Mouse (Mus musculus) embryonic facial prominence, embryonic 15.5 days (tissue): ENCODE measurements around the gene Cdh18. TPM values are rescaled to one million over a fixed set of nuclear protein-coding genes. Genes with fewer than 3 reads are reported as not detected.

Experiments
- ATAC-seq: fragments of 200-750 bp; cut with Nextera tagmentation; 2 replicates; pipeline ENCODE4 v1.8.0; 2017; ENCODE audit warnings: low read depth, moderate TSS enrichment; ENCODE audit not compliant: insufficient number of reproducible peaks, low FRiP score, low TSS enrichment
- H3K27ac ChIP-seq: fragments of 300-500 bp; sonication (generic); replicated peaks from 2 replicates; pipeline ENCODE4 v1.5.1; 2015; ENCODE audit warnings: mild to moderate bottlenecking, inconsistent platforms
- H3K27me3 ChIP-seq: fragments of 300-500 bp; sonication (generic); 2 replicates; pipeline ENCODE4 v1.6.1; 2015; ENCODE audit warnings: inconsistent platforms
- H3K36me3 ChIP-seq: fragments of 300-500 bp; sonication (generic); 2 replicates; pipeline ENCODE4 v1.6.1; 2015; ENCODE audit warnings: mild to moderate bottlenecking, inconsistent platforms
- H3K4me1 ChIP-seq: fragments of 300-500 bp; sonication (generic); 2 replicates; pipeline ENCODE4 v1.6.1; 2015; ENCODE audit warnings: inconsistent platforms
- H3K4me2 ChIP-seq: fragments of 300-500 bp; sonication (generic); replicated peaks from 2 replicates; pipeline ENCODE4 v1.6.1; 2015; ENCODE audit warnings: mild to moderate bottlenecking, inconsistent platforms
- H3K4me3 ChIP-seq: fragments of 300-500 bp; sonication (generic); replicated peaks from 2 replicates; pipeline ENCODE4 v1.5.1; 2015; ENCODE audit warnings: mild to moderate bottlenecking, inconsistent platforms
- H3K9ac ChIP-seq: fragments of 300-500 bp; sonication (generic); 2 replicates; pipeline ENCODE4 v1.6.1; 2015; ENCODE audit warnings: inconsistent platforms
- H3K9me3 ChIP-seq: fragments of 300-500 bp; sonication (generic); replicated peaks from 2 replicates; pipeline ENCODE4 v1.6.1; 2016; ENCODE audit warnings: inconsistent platforms
- WGBS: fragments of 180-500 bp; shearing (Covaris S2); methylation state at CpG from one replicate; pipeline ENCODE4 v1.1.7; 2015; 5-methylcytosine and 5-hydroxymethylcytosine counted together
- polyA plus RNA-seq: library from polyadenylated mRNA; unstranded; fragments of >200 nt; fragmentation: Nextera tagmentation; extraction: Ambion mirVana; gene quantifications from 2 replicates; pipeline ENCODE4 v1.2.1, GENCODE M21; 2015

The Cdh18 gene
- polyA plus RNA-seq, 1 experiment from 2014 or later, result 2.1 TPM

DNA sequence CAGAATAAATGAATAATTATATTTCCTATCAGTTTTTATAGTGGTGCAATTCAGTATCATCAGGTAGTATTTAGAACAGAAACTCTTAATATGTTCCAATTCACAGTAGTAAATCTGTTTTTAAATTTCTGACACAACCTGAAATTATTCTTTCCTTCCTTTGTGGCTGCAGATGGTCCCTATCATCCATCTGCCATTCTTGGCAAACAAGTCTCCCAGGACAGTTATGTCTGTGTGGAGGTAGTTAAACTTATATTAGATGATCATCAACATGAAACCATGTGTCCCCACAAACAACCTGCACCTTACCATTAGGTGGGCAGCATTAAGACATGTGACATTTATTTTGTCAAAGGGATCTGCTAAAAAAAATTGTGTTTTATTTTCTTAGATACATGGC, 847.8 kb downstream of the Cdh18 start:
- Histone ChIP-seq H3K36me3 (no peaks in the 10 kb centered on the region), H3K9me3 (no peaks in the 10 kb centered on the region), H3K9ac (no peak overlapping the region), H3K4me2 (no peak overlapping the region), H3K4me3 (no peak overlapping the region), H3K4me1 (no peaks in the 10 kb centered on the region), H3K27ac (no peak overlapping the region), H3K27me3 (no peaks in the 10 kb centered on the region)
- no peak for ATAC-seq

DNA sequence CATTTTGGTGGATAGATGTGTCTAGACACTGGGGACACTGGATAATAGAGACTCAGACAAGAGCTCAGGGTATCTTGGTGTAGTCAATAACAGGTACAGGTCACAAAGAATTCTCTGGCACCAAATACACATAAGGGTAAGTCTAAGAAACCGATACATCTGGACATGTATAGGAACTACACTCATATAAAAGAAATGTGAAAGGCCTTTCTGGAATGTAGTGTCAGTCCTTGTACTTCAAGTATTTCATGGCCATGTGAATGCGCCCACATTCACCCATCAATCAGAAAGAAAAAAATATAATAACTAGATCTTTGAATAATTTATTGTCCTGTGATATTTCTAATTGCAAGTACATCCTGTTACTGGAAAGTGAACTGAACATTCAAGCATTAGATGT, 855.0 kb downstream of the Cdh18 start:
- Histone ChIP-seq H3K4me3 (no peak overlapping the region), H3K9ac (no peak overlapping the region), H3K4me1 (no peaks in the 10 kb centered on the region), H3K27me3 (no peaks in the 10 kb centered on the region), H3K4me2 (no peak overlapping the region), H3K36me3 (no peaks in the 10 kb centered on the region), H3K27ac (no peak overlapping the region), H3K9me3 (no peaks in the 10 kb centered on the region)
- 81% methylated on average over 2 of the region's 2 CpGs for WGBS
- ATAC-seq, result no peak

DNA sequence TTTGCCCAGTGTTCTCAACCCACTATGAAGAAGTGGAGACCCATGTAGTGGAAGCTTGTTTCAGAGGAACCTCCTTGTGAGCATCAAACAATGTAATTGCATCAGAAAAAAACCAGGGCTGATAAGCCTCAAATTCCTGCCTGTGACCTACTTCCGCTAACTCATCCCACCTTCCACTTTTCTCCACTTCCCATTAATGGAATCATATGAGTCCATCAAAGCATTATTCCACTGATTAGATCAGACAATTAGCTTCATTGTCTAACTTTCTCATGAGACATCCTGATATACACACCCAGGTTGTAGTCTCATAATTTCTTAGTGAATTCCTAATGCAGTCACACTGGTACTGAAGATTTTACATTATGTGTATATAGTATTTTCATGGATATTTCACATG, 859.4 kb downstream of the Cdh18 start:
- no peak overlapping the region for H3K9ac ChIP-seq
- no peaks in the 10 kb centered on the region for H3K27me3 ChIP-seq
- no peak for ATAC-seq
- H3K9me3 ChIP-seq, result no peaks in the 10 kb centered on the region
- H3K4me2 ChIP-seq, result no peak overlapping the region
- H3K4me1 ChIP-seq, result no peaks in the 10 kb centered on the region
- no peak overlapping the region for H3K27ac ChIP-seq
- H3K36me3 ChIP-seq, result no peaks in the 10 kb centered on the region
- WGBS, result 85% methylated on average over 1 of the region's 1 CpGs
- no peak overlapping the region for H3K4me3 ChIP-seq

DNA sequence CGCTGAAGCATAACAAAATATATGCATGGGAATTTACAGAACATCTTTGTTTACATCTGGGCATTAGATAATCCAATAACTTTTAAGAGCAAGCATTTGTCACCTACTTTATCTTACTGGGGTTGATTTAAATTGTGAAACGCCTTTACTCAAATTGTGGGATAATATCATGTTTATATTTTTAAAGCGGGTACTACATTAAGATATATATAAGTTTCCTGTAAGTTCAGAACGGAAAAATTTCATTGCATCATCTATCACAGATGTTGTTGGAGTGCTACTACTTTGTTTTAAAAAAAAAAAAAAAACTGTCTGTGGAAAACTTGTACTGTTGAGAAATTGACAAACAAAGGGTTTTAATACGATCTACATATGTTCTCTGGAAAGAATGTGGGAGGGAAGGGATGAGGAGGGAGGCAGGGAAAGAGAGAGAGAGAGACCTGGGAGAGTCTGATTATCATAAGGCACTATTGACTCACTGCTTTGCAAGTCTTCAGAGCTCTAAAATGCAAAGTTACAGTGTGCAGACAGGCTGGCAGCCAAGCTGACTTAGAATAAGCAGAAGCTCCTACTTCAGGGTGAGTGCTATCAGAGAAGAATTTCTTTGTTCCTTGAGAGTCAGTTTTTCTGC, 867.7 kb downstream of the Cdh18 start:
- WGBS, result 53% methylated on average over 5 of the region's 5 CpGs
- Histone ChIP-seq H3K4me2 (no peak overlapping the region), H3K4me3 (no peak overlapping the region), H3K27ac (no peak overlapping the region), H3K27me3 (no peaks in the 10 kb centered on the region), H3K9ac (no peak overlapping the region), H3K4me1 (no peaks in the 10 kb centered on the region), H3K36me3 (no peaks in the 10 kb centered on the region), H3K9me3 (no peaks in the 10 kb centered on the region)
- no peak for ATAC-seq

DNA sequence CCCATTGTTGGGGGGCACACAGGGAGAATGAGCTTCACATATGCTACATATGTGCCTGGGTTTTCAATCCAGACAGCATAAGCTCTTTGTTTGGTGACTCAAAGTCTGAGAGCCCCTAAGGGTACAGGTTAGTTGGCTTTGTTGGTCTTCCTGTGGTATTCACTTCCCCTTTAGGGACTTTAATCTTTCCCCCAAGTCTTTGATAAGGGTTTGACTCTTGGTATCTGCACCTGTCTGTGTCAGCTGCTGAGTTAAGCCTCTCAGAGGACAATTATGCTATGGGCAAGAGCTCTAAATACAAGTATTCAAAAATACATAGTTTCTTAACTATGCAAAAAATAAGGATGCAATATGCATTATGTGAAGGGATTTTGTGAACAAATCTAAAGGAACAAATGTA, 869.3 kb downstream of the Cdh18 start:
- Histone ChIP-seq H3K9ac (no peak overlapping the region), H3K36me3 (no peaks in the 10 kb centered on the region), H3K4me3 (no peak overlapping the region), H3K4me2 (no peak overlapping the region), H3K4me1 (no peaks in the 10 kb centered on the region), H3K9me3 (no peaks in the 10 kb centered on the region), H3K27me3 (no peaks in the 10 kb centered on the region), H3K27ac (no peak overlapping the region)
- no peak for ATAC-seq

DNA sequence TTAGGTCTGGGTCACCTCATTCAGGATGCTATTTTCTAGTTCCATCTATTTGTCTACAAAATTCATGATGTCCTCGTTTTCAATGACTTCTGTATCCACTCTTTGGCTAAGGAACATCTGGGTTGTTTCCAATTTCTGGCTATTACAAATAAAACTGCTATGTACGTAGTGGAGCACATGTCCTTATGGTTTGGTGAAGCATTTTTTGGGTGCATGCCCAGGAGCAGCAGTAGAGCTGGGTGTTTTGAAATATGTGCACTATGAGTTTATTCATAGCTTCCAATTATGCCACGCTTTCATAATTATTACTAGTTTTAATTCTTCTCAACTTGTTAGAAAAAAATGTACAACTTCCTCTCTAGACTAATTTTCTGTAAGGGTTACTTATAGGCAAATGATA, 871.2 kb downstream of the Cdh18 start:
- H3K4me3 ChIP-seq, result no peak overlapping the region

GRCm38 (mm10) chr15:23430021-23430420, 881.2 kb downstream of the Cdh18 start:
- WGBS, result 72% methylated on average over 5 of the region's 5 CpGs
- H3K27me3 ChIP-seq, result no peaks in the 10 kb centered on the region
- H3K9ac ChIP-seq, result no peak overlapping the region
- no peaks in the 10 kb centered on the region for H3K9me3 ChIP-seq
- H3K27ac ChIP-seq, result no peak overlapping the region
- ATAC-seq, result no peak
- H3K4me1 ChIP-seq, result no peaks in the 10 kb centered on the region
- no peak overlapping the region for H3K4me3 ChIP-seq
- H3K4me2 ChIP-seq, result no peak overlapping the region
- H3K36me3 ChIP-seq, result no peaks in the 10 kb centered on the region

More for the DNA sequence above, 871.2 kb downstream of the Cdh18 start:
- no peaks in the 10 kb centered on the region for H3K27me3 ChIP-seq
- H3K4me1 ChIP-seq, result no peaks in the 10 kb centered on the region
- ATAC-seq, result no peak
- no peak overlapping the region for H3K27ac ChIP-seq
- no peaks in the 10 kb centered on the region for H3K9me3 ChIP-seq
- no peak overlapping the region for H3K9ac ChIP-seq
- WGBS, result 50% methylated on average over 3 of the region's 3 CpGs
- no peak overlapping the region for H3K4me2 ChIP-seq
- no peaks in the 10 kb centered on the region for H3K36me3 ChIP-seq

GRCm38 (mm10) chr15:23448542-23448941, 899.7 kb downstream of the Cdh18 start:
- no peak overlapping the region for H3K4me2 ChIP-seq
- H3K9ac ChIP-seq, result no peak overlapping the region
- no peak overlapping the region for H3K4me3 ChIP-seq
- H3K27ac ChIP-seq, result no peak overlapping the region
- H3K4me1 ChIP-seq, result 0 out of 2 replicates have a peak, but pooled peaks cover 5% of the 10 kb centered on the region
- no peaks in the 10 kb centered on the region for H3K36me3 ChIP-seq
- no peaks in the 10 kb centered on the region for H3K27me3 ChIP-seq
- 69% methylated on average over 1 of the region's 1 CpGs for WGBS
- ATAC-seq, result no peak
- no peaks in the 10 kb centered on the region for H3K9me3 ChIP-seq

GRCm38 (mm10) chr15:23452098-23452625, 903.3 kb downstream of the Cdh18 start:
- Histone ChIP-seq H3K4me1 (0 out of 2 replicates have a peak, but pooled peaks cover 5% of the 10 kb centered on the region), H3K9ac (no peak overlapping the region), H3K4me2 (peak overlapping the region; percentile 19), H3K27ac (no peak overlapping the region), H3K27me3 (no peaks in the 10 kb centered on the region), H3K36me3 (no peaks in the 10 kb centered on the region), H3K4me3 (no peak overlapping the region), H3K9me3 (no peaks in the 10 kb centered on the region)
- no peak for ATAC-seq
- 16% methylated on average over 9 of the region's 9 CpGs for WGBS

- Histone ChIP-seq H3K4me1 (0 out of 2 replicates have a peak, but pooled peaks cover 5% of the 10 kb centered on the region), H3K27me3 (no peaks in the 10 kb centered on the region), H3K4me3 (no peak overlapping the region), H3K36me3 (no peaks in the 10 kb centered on the region), H3K9me3 (no peaks in the 10 kb centered on the region), H3K4me2 (no peak overlapping the region), H3K9ac (no peak overlapping the region), H3K27ac (no peak overlapping the region)
- no peak for ATAC-seq
- WGBS, result 74% methylated on average over 6 of the region's 6 CpGs
Measured at GRCm38 (mm10) chr15:23453331-23453730, 904.5 kb downstream of the Cdh18 start.

DNA sequence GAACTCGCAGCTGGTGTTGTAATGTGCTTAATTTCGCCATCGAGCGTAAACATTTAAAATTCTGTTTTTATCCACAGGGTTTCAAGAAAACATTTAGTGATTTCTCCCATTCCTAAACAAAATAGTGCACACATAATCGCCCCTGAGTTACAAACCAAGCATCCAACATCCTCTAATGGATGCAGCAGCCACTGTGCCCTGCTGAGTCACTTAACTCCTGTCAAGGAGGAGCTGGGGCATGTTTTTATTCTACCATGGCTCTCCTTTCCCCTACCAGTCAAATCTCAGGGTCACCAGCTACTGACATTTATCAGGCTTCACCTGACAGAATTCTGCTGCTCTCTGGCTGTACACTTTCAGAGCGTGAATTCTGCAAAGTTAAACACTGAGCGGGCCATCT, 906.5 kb downstream of the Cdh18 start:
- Histone ChIP-seq H3K9me3 (no peaks in the 10 kb centered on the region), H3K27me3 (no peaks in the 10 kb centered on the region), H3K27ac (no peak overlapping the region), H3K9ac (no peak overlapping the region), H3K4me1 (0 out of 2 replicates have a peak, but pooled peaks cover 5% of the 10 kb centered on the region), H3K4me2 (no peak overlapping the region), H3K4me3 (no peak overlapping the region), H3K36me3 (no peaks in the 10 kb centered on the region)
- WGBS, result 69% methylated on average over 7 of the region's 7 CpGs
- ATAC-seq, result no peak

DNA sequence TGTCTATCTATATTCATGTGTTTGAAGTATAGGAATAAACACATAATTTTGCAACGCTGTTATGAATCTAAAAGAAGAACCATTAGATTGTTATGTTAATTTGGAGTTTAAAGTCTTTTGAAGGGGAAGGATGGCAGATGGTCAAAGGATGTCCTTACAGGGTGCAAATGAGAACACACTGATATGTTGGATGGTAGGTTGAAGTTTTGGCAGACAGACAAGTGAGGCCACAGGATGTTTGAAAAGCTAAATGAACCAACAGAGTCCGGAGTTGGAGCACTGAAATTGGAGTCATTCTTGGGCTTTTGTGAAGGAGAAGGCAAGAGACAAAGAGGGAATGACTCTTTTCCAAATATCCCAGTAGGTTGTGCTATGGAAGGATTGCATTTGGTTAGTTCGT, 908.6 kb downstream of the Cdh18 start:
- no peaks in the 10 kb centered on the region for H3K36me3 ChIP-seq
- H3K27me3 ChIP-seq, result no peaks in the 10 kb centered on the region
- no peaks in the 10 kb centered on the region for H3K9me3 ChIP-seq
- no peak overlapping the region for H3K9ac ChIP-seq
- no peak overlapping the region for H3K4me3 ChIP-seq
- H3K27ac ChIP-seq, result no peak overlapping the region
- H3K4me1 ChIP-seq, result no peaks in the 10 kb centered on the region
- no peak overlapping the region for H3K4me2 ChIP-seq
- WGBS, result 73% methylated on average over 3 of the region's 3 CpGs
- no peak for ATAC-seq
